Comparison of ENCODE assay signal across 8 mouse cellular contexts in genomic region chr17:25273706-25274501, GRCm38 (mm10). TPM values are rescaled to one million over a fixed set of nuclear protein-coding genes. Genes with fewer than 3 reads are reported as not detected.
DNase-seq lines count a peak whose midpoint lies in the region; ATAC-seq lines count a peak whose summit lies in the region.

No protein-coding gene starts in this region.

- under 1% methylated on average over 40 of the region's 45 CpGs for WGBS in hindbrain, embryonic 14.5 days

- no peaks in the 10 kb centered on the region for H3K9me3 ChIP-seq in hindbrain, embryonic 14.5 days (ENCODE audit: control insufficient read depth, low read length)

- no peaks in the 10 kb centered on the region for H3K27me3 ChIP-seq in hindbrain, embryonic 14.5 days (ENCODE audit: control insufficient read depth, insufficient read depth, low read length)

- peak overlapping the region; percentile 98 for H3K9ac ChIP-seq in hindbrain, embryonic 14.5 days

- ATAC-seq in hindbrain, embryonic 14.5 days (ENCODE audit: low FRiP score) = peak; percentile 89

- H3K4me3 ChIP-seq in hindbrain, embryonic 14.5 days (replicated peaks; ENCODE audit: low read length) = peak overlapping the region; percentile 83

- H3K27ac ChIP-seq in hindbrain, embryonic 14.5 days = peak overlapping the region; percentile 98

- peak overlapping the region; percentile 39 for H3K4me2 ChIP-seq in hindbrain, embryonic 14.5 days (replicated peaks)

- peaks cover 8% of the 10 kb centered on the region for H3K36me3 ChIP-seq in hindbrain, embryonic 14.5 days (replicated peaks; ENCODE audit: control insufficient read depth, insufficient read depth)

- DNase-seq in R1 (ENCODE audit: low read depth, low spot score) = peak; percentile 99
- peak; percentile 93 to 99 for DNase-seq in cerebellum, postnatal 25 days
- DNase-seq in frontal cortex, postnatal 25 days (ENCODE audit: low spot score in 2 of 2) = peak; percentile 97 to 98
- peak; percentile 99 for DNase-seq in hindbrain, embryonic 14.5 days (ENCODE audit: low spot score)
- peak; percentile 95 for DNase-seq in left cerebral cortex, adult 11 months (ENCODE audit: low spot score)
- peak; percentile 98 for DNase-seq in lung, postnatal 4 days
- DNase-seq in retina, postnatal 7 days (ENCODE audit: low read depth, low spot score) = peak; percentile 99
- DNase-seq in urinary bladder, adult 2 months (ENCODE audit: low spot score) = peak; percentile 91

- peaks cover 31% of the 10 kb centered on the region for H3K4me1 ChIP-seq in hindbrain, embryonic 14.5 days (replicated peaks; ENCODE audit: control insufficient read depth, insufficient read depth, low read length)

RNA-seq across cellular contexts. Expression of gene Ube2i, which starts 0.5 kb away (rescaled TPM):
- 430 and 441 TPM in 2 replicates for polyA plus RNA-seq in hindbrain, embryonic 14.5 days (2014; fragmentation: Nextera tagmentation; extraction: Ambion mirVana)
- polyA plus RNA-seq in urinary bladder, adult 2 months (2012; rRNA removed) = 322 and 393 TPM in 2 replicates

RNA-seq across cellular contexts. Expression of gene Baiap3, which starts 17.7 kb away (rescaled TPM):
- polyA plus RNA-seq in hindbrain, embryonic 14.5 days (2014; fragmentation: Nextera tagmentation; extraction: Ambion mirVana) = 10.8 and 15.9 TPM in 2 replicates
- polyA plus RNA-seq in urinary bladder, adult 2 months (2012; rRNA removed) = 8.7 and 11.1 TPM in 2 replicates

RNA-seq across cellular contexts. Expression of gene Prss34, which starts 24.3 kb away (rescaled TPM):
- polyA plus RNA-seq in hindbrain, embryonic 14.5 days (2014; fragmentation: Nextera tagmentation; extraction: Ambion mirVana) = not detected in 2 replicates
- 0.28 and 0.40 TPM in 2 replicates for polyA plus RNA-seq in urinary bladder, adult 2 months (2012; rRNA removed)

RNA-seq across cellular contexts. Expression of gene Tsr3, which starts 33.9 kb away (rescaled TPM):
- 52.1 and 53.4 TPM in 2 replicates for polyA plus RNA-seq in hindbrain, embryonic 14.5 days (2014; fragmentation: Nextera tagmentation; extraction: Ambion mirVana)
- polyA plus RNA-seq in urinary bladder, adult 2 months (2012; rRNA removed) = 28.2 and 35.6 TPM in 2 replicates

RNA-seq across cellular contexts. Expression of gene Gnptg, which starts 34.0 kb away (rescaled TPM):
- 90.5 and 91.1 TPM in 2 replicates for polyA plus RNA-seq in hindbrain, embryonic 14.5 days (2014; fragmentation: Nextera tagmentation; extraction: Ambion mirVana)
- 43.2 and 48.8 TPM in 2 replicates for polyA plus RNA-seq in urinary bladder, adult 2 months (2012; rRNA removed)

Comparison
In these comparisons a context has a peak if more than half of its experiments do, and no peak if none do; other contexts are left out.
1. Peak in every context shown above with its lines: DNase-seq, ATAC-seq, H3K4me3 ChIP-seq and H3K27ac ChIP-seq.